Mouse (Mus musculus) embryonic facial prominence, embryonic 15.5 days (tissue): ENCODE measurements around the gene Fastkd3. TPM values are rescaled to one million over a fixed set of nuclear protein-coding genes. Genes with fewer than 3 reads are reported as not detected.

Experiments used
- ATAC-seq: fragments of 200-750 bp; cut with Nextera tagmentation; 2 replicates; pipeline ENCODE4 v1.8.0; 2017; ENCODE audit warnings: low read depth, moderate TSS enrichment; ENCODE audit not compliant: insufficient number of reproducible peaks, low FRiP score, low TSS enrichment
- H3K27ac ChIP-seq: fragments of 300-500 bp; sonication (generic); replicated peaks from 2 replicates; pipeline ENCODE4 v1.5.1; 2015; ENCODE audit warnings: mild to moderate bottlenecking, inconsistent platforms
- H3K27me3 ChIP-seq: fragments of 300-500 bp; sonication (generic); 2 replicates; pipeline ENCODE4 v1.6.1; 2015; ENCODE audit warnings: inconsistent platforms
- H3K36me3 ChIP-seq: fragments of 300-500 bp; sonication (generic); 2 replicates; pipeline ENCODE4 v1.6.1; 2015; ENCODE audit warnings: mild to moderate bottlenecking, inconsistent platforms
- H3K4me1 ChIP-seq: fragments of 300-500 bp; sonication (generic); 2 replicates; pipeline ENCODE4 v1.6.1; 2015; ENCODE audit warnings: inconsistent platforms
- H3K4me2 ChIP-seq: fragments of 300-500 bp; sonication (generic); replicated peaks from 2 replicates; pipeline ENCODE4 v1.6.1; 2015; ENCODE audit warnings: mild to moderate bottlenecking, inconsistent platforms
- H3K4me3 ChIP-seq: fragments of 300-500 bp; sonication (generic); replicated peaks from 2 replicates; pipeline ENCODE4 v1.5.1; 2015; ENCODE audit warnings: mild to moderate bottlenecking, inconsistent platforms
- H3K9ac ChIP-seq: fragments of 300-500 bp; sonication (generic); 2 replicates; pipeline ENCODE4 v1.6.1; 2015; ENCODE audit warnings: inconsistent platforms
- H3K9me3 ChIP-seq: fragments of 300-500 bp; sonication (generic); replicated peaks from 2 replicates; pipeline ENCODE4 v1.6.1; 2016; ENCODE audit warnings: inconsistent platforms
- WGBS: fragments of 180-500 bp; shearing (Covaris S2); methylation state at CpG from one replicate; pipeline ENCODE4 v1.1.7; 2015; 5-methylcytosine and 5-hydroxymethylcytosine counted together
- polyA plus RNA-seq: library from polyadenylated mRNA; unstranded; fragments of >200 nt; fragmentation: Nextera tagmentation; extraction: Ambion mirVana; gene quantifications from 2 replicates; pipeline ENCODE4 v1.2.1, GENCODE M21; 2015

Gene Fastkd3
- polyA plus RNA-seq, 1 experiment from 2014 or later, result 30.4 TPM

DNA sequence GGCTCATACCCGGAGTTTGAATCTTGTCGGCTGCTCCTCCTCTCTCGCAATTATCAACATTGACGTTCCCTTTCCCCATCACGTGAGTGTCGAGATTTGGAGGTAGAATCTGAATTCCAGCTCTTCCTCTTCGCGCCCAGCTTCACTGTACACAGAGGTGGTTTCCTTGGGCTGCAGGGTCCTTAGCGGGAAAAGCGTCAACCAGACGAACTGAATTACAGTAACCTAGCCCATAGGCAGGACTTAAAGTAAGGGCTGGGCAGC, 415 bp downstream of the Fastkd3 start:
- Histone ChIP-seq H3K27ac (peak overlapping the region; percentile 85), H3K4me3 (peak overlapping the region; percentile 93), H3K27me3 (no peaks in the 10 kb centered on the region), H3K9ac (peak overlapping the region; percentile 68), H3K9me3 (no peaks in the 10 kb centered on the region), H3K36me3 (peaks cover 41% of the 10 kb centered on the region), H3K4me2 (peak overlapping the region; percentile 73), H3K4me1 (peaks cover 20% of the 10 kb centered on the region)
- ATAC-seq, result no peak
- WGBS, result under 1% methylated on average over 11 of the region's 11 CpGs

GRCm38 (mm10) chr13:68583961-68584360, 1.9 kb downstream of the Fastkd3 start:
- no peak overlapping the region for H3K4me2 ChIP-seq
- no peaks in the 10 kb centered on the region for H3K27me3 ChIP-seq
- H3K27ac ChIP-seq, result no peak overlapping the region
- H3K9me3 ChIP-seq, result no peaks in the 10 kb centered on the region
- H3K9ac ChIP-seq, result no peak overlapping the region
- no peak overlapping the region for H3K4me3 ChIP-seq
- H3K36me3 ChIP-seq, result peaks cover 54% of the 10 kb centered on the region
- ATAC-seq, result no peak
- WGBS, result 89% methylated on average over 11 of the region's 11 CpGs
- peaks cover 20% of the 10 kb centered on the region for H3K4me1 ChIP-seq

GRCm38 (mm10) chr13:68585441-68585840, 3.4 kb downstream of the Fastkd3 start:
- no peaks in the 10 kb centered on the region for H3K27me3 ChIP-seq
- peaks cover 67% of the 10 kb centered on the region for H3K36me3 ChIP-seq
- no peak for ATAC-seq
- no peak overlapping the region for H3K4me2 ChIP-seq
- no peak overlapping the region for H3K4me3 ChIP-seq
- no peak overlapping the region for H3K27ac ChIP-seq
- no peak overlapping the region for H3K9ac ChIP-seq
- H3K4me1 ChIP-seq, result peaks cover 19% of the 10 kb centered on the region
- no peaks in the 10 kb centered on the region for H3K9me3 ChIP-seq
- 84% methylated on average over 7 of the region's 7 CpGs for WGBS

GRCm38 (mm10) chr13:68588352-68588751, 6.3 kb downstream of the Fastkd3 start:
- no peak overlapping the region for H3K27ac ChIP-seq
- no peaks in the 10 kb centered on the region for H3K27me3 ChIP-seq
- H3K9ac ChIP-seq, result no peak overlapping the region; the same call in 1 of the 2 replicates
- peaks cover 91% of the 10 kb centered on the region for H3K36me3 ChIP-seq
- no peak for ATAC-seq
- H3K4me2 ChIP-seq, result no peak overlapping the region
- no peak overlapping the region for H3K4me3 ChIP-seq
- no peaks in the 10 kb centered on the region for H3K9me3 ChIP-seq
- H3K4me1 ChIP-seq, result no peaks in the 10 kb centered on the region

GRCm38 (mm10) chr13:68593797-68594196, 11.8 kb downstream of the Fastkd3 start:
- no peak overlapping the region for H3K27ac ChIP-seq
- no peak for ATAC-seq
- WGBS, result 80% methylated on average over 1 of the region's 1 CpGs

DNA sequence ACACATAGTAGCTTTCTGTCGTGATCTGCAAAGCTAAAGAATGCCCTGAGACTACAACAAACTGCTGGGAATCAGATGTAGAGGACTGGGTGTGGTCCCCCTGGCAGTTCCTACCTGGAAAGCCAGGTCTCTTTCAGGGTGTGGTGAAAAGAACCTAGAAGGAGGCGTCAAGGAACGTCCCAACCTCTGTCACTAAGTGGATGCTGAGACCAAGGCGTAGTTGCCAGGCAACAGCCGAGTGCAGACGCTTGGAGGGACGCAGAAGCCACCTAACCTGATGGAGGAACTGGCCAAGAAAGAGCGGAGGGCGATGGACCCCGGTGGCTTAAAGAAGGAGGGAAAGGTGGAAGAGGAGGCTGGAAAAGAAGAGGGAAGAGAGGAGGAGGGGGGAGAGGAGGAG, 15.2 kb downstream of the Fastkd3 start, which contains the start of gene 1700001L19Rik:
1700001L19Rik (plus strand) TSS at position 223 of the 400 bp plus-strand sequence.
- Histone ChIP-seq H3K36me3 (peaks cover 10% of the 10 kb centered on the region), H3K4me1 (peaks cover 13% of the 10 kb centered on the region), H3K9ac (no peak within 1 kb of the TSS), H3K27ac (no peak within 1 kb of the TSS), H3K4me3 (no peak within 1 kb of the TSS; the same call in 1 of the 2 replicates), H3K27me3 (no peaks in the 10 kb centered on the region), H3K9me3 (no peaks in the 10 kb centered on the region), H3K4me2 (peak within 1 kb of the TSS; percentile 34)
- WGBS, result 10% methylated on average over 10 of the region's 10 CpGs
- ATAC-seq, result no peak

More at GRCm38 (mm10) chr13:68593797-68594196, 11.8 kb downstream of the Fastkd3 start:
- Histone ChIP-seq H3K4me2 (no peak overlapping the region), H3K36me3 (peaks cover 40% of the 10 kb centered on the region), H3K9ac (no peak overlapping the region), H3K4me1 (peaks cover 3% of the 10 kb centered on the region; the same call in 1 of the 2 replicates), H3K9me3 (no peaks in the 10 kb centered on the region), H3K4me3 (no peak overlapping the region), H3K27me3 (no peaks in the 10 kb centered on the region)

DNA sequence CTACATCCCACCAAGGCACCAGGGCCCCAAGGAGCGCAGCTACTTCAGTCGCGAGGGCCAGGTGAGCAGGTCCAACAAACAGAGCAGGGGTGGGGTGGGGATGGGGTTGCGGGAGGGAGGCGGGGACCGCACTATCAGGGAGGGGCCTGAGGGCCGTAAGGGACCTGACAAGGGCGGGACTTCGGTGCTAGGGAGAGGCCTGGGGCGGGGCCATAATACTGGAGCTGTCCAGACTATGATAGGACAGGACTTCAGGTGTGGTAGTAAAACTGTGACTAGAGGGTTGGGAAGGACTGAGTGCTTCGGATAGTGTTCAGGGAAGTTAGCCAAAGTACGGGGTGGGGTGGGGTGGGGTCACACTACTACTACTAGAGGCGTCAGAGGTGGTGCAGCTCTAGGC, 15.6 kb downstream of the Fastkd3 start:
- Histone ChIP-seq H3K9me3 (no peaks in the 10 kb centered on the region), H3K4me2 (peak overlapping the region; percentile 34), H3K4me3 (no peak overlapping the region; the same call in 1 of the 2 replicates), H3K4me1 (peaks cover 13% of the 10 kb centered on the region), H3K27ac (no peak overlapping the region), H3K9ac (no peak overlapping the region), H3K27me3 (no peaks in the 10 kb centered on the region), H3K36me3 (peaks cover 5% of the 10 kb centered on the region)
- ATAC-seq, result peak; percentile 47; the same call in 1 of the 2 replicates
- 14% methylated on average over 13 of the region's 13 CpGs for WGBS

DNA sequence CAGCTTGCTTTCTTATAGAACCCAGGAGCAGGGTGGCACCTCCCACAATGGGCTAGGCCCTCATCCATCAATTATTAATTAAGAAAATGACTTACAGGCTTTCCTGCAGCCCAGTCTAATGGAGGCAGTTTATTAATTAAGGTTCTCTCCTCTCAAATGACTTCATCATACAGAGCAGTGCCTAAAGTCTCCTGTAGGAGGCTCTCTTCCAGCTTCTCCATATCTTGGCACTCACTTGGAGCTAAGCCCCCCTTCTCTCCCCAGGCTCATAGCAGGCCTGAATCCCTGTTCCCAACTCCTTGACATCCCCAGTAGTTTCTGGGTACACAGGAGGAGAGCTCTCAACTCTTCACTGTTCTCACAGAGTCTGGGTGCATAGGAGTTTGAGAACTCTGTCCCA, 16.9 kb downstream of the Fastkd3 start:
- Histone ChIP-seq H3K27ac (no peak overlapping the region), H3K36me3 (no peaks in the 10 kb centered on the region), H3K9me3 (no peaks in the 10 kb centered on the region), H3K4me1 (peaks cover 13% of the 10 kb centered on the region), H3K4me3 (no peak overlapping the region), H3K4me2 (no peak overlapping the region), H3K27me3 (no peaks in the 10 kb centered on the region), H3K9ac (no peak overlapping the region)
- no peak for ATAC-seq

DNA sequence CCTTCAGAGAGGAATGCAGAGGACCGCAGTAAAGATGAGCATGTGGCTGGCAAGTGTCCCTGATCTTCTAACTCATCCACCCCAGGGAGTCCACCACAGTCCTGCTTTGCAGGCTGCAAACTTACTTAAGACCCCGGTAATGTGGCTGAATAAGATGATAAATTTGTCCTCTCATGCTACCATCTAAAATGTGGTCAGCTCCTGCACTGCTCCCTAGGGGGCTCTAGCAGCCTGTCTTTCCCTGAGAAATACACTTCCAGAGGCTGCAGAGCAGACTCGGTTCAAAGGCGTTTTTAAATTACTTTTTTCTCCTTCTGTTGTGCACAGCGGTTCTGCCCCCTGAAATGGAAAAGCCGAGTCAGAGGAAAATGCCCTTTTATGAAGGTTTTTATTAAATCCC, 19.1 kb downstream of the Fastkd3 start:
- Histone ChIP-seq H3K9ac (no peak overlapping the region), H3K36me3 (no peaks in the 10 kb centered on the region), H3K9me3 (no peaks in the 10 kb centered on the region), H3K4me3 (no peak overlapping the region), H3K27ac (no peak overlapping the region), H3K4me2 (no peak overlapping the region), H3K27me3 (no peaks in the 10 kb centered on the region), H3K4me1 (peaks cover 13% of the 10 kb centered on the region)
- 11% methylated on average over 6 of the region's 6 CpGs for WGBS
- ATAC-seq, result no peak

DNA sequence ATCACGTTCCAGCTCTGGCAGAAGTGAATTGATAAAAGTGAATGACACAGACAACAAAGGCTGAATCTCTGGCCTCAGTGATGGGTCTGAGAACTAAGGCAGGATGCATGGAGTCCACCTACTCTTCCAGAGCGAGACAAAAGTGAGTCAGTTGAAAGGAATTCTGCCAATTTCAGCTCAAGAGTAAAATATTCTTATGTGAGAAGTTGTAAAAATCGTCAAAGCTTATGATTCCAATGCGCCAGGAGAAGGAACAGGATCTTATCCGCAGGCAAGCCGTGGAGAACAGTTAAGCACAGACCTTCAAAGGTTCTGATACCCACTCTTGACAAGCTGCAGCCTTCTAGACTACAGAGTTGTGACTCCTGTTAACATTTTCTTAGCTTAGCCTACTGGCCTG, 21.1 kb downstream of the Fastkd3 start:
- H3K4me2 ChIP-seq, result no peak overlapping the region
- H3K27me3 ChIP-seq, result no peaks in the 10 kb centered on the region
- H3K4me1 ChIP-seq, result peaks cover 21% of the 10 kb centered on the region
- no peak for ATAC-seq
- 75% methylated on average over 6 of the region's 6 CpGs for WGBS
- H3K9ac ChIP-seq, result no peak overlapping the region
- no peaks in the 10 kb centered on the region for H3K36me3 ChIP-seq
- no peaks in the 10 kb centered on the region for H3K9me3 ChIP-seq
- no peak overlapping the region for H3K4me3 ChIP-seq
- H3K27ac ChIP-seq, result no peak overlapping the region

GRCm38 (mm10) chr13:68605689-68606126, 23.7 kb downstream of the Fastkd3 start:
- peaks cover 24% of the 10 kb centered on the region for H3K4me1 ChIP-seq
- H3K9me3 ChIP-seq, result no peaks in the 10 kb centered on the region
- H3K36me3 ChIP-seq, result no peaks in the 10 kb centered on the region
- no peak overlapping the region for H3K27ac ChIP-seq
- peak; percentile 83 for ATAC-seq
- H3K4me2 ChIP-seq, result peak overlapping the region; percentile 39
- H3K4me3 ChIP-seq, result peak overlapping the region; percentile 29
- H3K27me3 ChIP-seq, result no peaks in the 10 kb centered on the region
- no peak overlapping the region for H3K9ac ChIP-seq
- 4% methylated on average over 11 of the region's 11 CpGs for WGBS

GRCm38 (mm10) chr13:68607652-68608405, 25.8 kb downstream of the Fastkd3 start:
- peak; percentile 62 for ATAC-seq
- no peaks in the 10 kb centered on the region for H3K9me3 ChIP-seq
- WGBS, result 26% methylated on average over 21 of the region's 21 CpGs
- H3K27me3 ChIP-seq, result no peaks in the 10 kb centered on the region
- peak overlapping the region; percentile 28 for H3K4me3 ChIP-seq
- peak overlapping the region; percentile 68 for H3K27ac ChIP-seq
- H3K36me3 ChIP-seq, result no peaks in the 10 kb centered on the region
- H3K4me1 ChIP-seq, result peaks cover 14% of the 10 kb centered on the region
- H3K4me2 ChIP-seq, result peak overlapping the region; percentile 46
- H3K9ac ChIP-seq, result no peak overlapping the region
